Mouse (Mus musculus) stomach, embryonic 14.5 days (tissue): ENCODE data around the gene Ogfod1. TPM values are rescaled to one million over a fixed set of nuclear protein-coding genes. Genes with fewer than 3 reads are reported as not detected.
"Not testable (repeated sequence)": the region's sequence is repeated elsewhere in the genome, so short reads cannot be mapped to it uniquely, and the experiment has no call there.

Source experiments
- ATAC-seq: fragments of 200-750 bp; cut with Nextera tagmentation; 2 replicates; pipeline ENCODE4 v1.8.0; 2017; ENCODE audit warnings: low read depth, moderate TSS enrichment; ENCODE audit not compliant: insufficient number of reproducible peaks, insufficient read depth, low FRiP score
- H3K27ac ChIP-seq: fragments of 300-500 bp; sonication (generic); 2 replicates; pipeline ENCODE4 v1.5.1; 2014; ENCODE audit warnings: mild to moderate bottlenecking, low read length, moderate library complexity, mixed read lengths
- H3K27me3 ChIP-seq: fragments of 300-500 bp; sonication (generic); 2 replicates; pipeline ENCODE4 v1.6.1; 2014; ENCODE audit warnings: low read length, control low read depth, mixed read lengths; ENCODE audit not compliant: control insufficient read depth, insufficient read depth
- H3K36me3 ChIP-seq: fragments of 300-500 bp; sonication (generic); 2 replicates; pipeline ENCODE4 v1.6.1; 2014; ENCODE audit warnings: mild to moderate bottlenecking, control low read depth, low read length, moderate library complexity, mixed read lengths; ENCODE audit not compliant: control insufficient read depth, insufficient read depth
- H3K4me1 ChIP-seq: fragments of 300-500 bp; sonication (generic); 2 replicates; pipeline ENCODE4 v1.6.1; 2014; ENCODE audit warnings: low read length, control low read depth, mixed read lengths; ENCODE audit not compliant: control insufficient read depth, insufficient read depth
- H3K4me2 ChIP-seq: fragments of 300-500 bp; sonication (generic); replicated peaks from 2 replicates; pipeline ENCODE4 v1.6.1; 2014; ENCODE audit warnings: low read depth, low read length, control low read depth
- H3K4me3 ChIP-seq: fragments of 300-500 bp; sonication (generic); 2 replicates; pipeline ENCODE4 v1.5.1; 2014; ENCODE audit warnings: low read depth, low read length, control low read depth
- H3K9ac ChIP-seq: fragments of 300-500 bp; sonication (generic); replicated peaks from 2 replicates; pipeline ENCODE4 v1.6.1; 2014; ENCODE audit warnings: low read depth, mild to moderate bottlenecking, control low read depth, low read length, moderate library complexity, mixed read lengths
- H3K9me3 ChIP-seq: fragments of 300-500 bp; sonication (generic); 2 replicates; pipeline ENCODE4 v1.6.1; 2016; ENCODE audit warnings: low read depth, low read length, control low read depth; ENCODE audit not compliant: control insufficient read depth
- WGBS: fragments of 180-500 bp; shearing (Covaris S2); extraction: QIAGEN DNeasy Blood & Tissue Kit; methylation state at CpG from one replicate; pipeline ENCODE4 v1.1.7; 2014; 5-methylcytosine and 5-hydroxymethylcytosine counted together
- polyA plus RNA-seq: library from polyadenylated mRNA; unstranded; fragments of >200 nt; fragmentation: Nextera tagmentation; extraction: Ambion mirVana; gene quantifications from 2 replicates; pipeline ENCODE4 v1.2.1, GENCODE M21; 2014

The Ogfod1 gene
- polyA plus RNA-seq, 1 experiment from 2014 or later = 13.4 TPM

DNA sequence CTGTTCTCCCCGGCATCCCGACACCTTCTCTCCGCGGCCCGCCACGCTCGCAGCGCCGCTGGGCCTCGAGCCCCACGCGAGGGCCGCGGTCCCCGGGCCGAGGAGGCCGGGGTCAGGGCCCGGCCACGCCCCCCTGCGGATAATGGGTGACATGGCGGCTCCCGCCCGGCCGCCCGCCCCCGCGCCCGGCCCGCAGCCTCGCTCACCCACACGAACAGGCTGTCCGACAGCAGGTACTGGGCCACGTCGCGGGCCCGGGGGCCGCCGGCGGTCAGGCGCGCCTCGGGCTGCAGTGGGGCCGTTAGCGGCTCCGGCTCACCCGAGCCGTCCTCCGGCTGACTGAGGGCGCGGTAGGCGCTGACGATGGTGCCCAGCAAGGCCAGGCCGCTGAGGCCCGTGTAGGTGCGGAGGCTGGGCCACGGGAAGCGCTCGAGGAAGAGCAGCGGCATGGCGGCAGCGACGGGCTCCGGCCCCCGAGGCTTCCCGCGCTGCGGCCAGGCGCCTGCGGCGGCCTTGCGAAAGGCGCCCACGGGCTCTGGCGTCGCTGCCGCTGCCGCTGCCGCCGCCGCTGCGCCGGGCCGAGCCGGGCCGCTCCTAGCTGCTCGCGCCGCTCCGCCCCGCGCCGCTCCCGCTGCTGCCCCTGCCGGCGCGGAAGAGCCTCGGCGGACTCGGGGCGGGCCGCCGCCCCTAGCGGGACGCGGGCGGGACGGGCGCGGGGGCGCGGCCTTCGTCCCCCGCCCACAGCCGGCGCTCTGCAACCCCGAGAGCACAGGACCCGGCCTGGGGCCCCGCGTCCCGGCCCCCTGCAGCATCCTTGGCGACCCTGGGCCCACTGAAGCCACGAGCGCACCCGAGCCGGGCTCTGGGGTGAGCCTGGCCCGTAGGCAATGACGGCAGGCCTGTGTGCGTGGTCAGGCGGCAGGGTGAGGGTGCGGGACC is 24.7 kb upstream of the Ogfod1 start, which contains the start of gene Amfr:
TSS of gene Amfr (minus strand) at position 830 of the 939 bp plus-strand sequence.
- peak within 1 kb of the TSS; percentile 96 for H3K9ac ChIP-seq
- H3K36me3 ChIP-seq = no peaks in the 10 kb centered on the region
- H3K27ac ChIP-seq = peak within 1 kb of the TSS; percentile 93
- no peaks in the 10 kb centered on the region for H3K9me3 ChIP-seq
- H3K4me3 ChIP-seq = peak within 1 kb of the TSS; percentile 94
- H3K4me2 ChIP-seq = peak within 1 kb of the TSS; percentile 87
- ATAC-seq = peak; percentile 91
- H3K4me1 ChIP-seq = peaks cover 20% of the 10 kb centered on the region
- under 1% methylated on average over 108 of the region's 130 CpGs for WGBS
- H3K27me3 ChIP-seq = no peaks in the 10 kb centered on the region

DNA sequence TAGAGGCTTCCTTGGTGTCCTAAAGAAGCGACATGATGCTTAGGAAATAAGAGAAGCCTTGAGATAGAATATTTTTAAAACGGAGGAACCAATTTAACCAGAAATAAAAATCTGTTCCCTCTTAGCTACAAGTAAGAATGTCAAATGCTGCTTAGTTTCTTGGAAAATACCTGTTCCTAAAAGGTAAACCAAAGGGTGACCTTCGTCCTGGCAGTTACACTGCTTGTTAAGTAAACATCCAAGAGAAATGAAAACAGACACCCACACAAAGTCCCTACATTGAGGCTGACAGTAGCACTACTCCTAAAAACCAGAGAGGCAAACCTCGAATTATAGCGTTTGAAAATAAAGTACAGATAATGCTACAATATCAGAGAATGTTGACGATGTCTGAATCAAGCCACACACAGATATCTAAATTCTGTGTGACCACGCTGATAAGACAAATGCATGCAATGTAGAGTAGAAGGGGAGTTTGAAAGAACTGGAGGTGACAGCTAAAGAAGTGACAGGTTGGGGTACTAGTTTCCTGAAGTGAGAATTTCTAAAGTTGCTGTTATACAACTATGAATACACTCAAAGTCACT is 23.9 kb upstream of the Ogfod1 start:
- no peak for ATAC-seq
- peak overlapping the region; percentile 87 for H3K4me2 ChIP-seq
- H3K27ac ChIP-seq = peak overlapping the region; percentile 93
- peaks cover 20% of the 10 kb centered on the region for H3K4me1 ChIP-seq
- peak overlapping the region; percentile 94 for H3K4me3 ChIP-seq
- WGBS = 27% methylated on average over 7 of the region's 7 CpGs
- H3K9me3 ChIP-seq = no peaks in the 10 kb centered on the region
- no peaks in the 10 kb centered on the region for H3K36me3 ChIP-seq
- peak overlapping the region; percentile 96 for H3K9ac ChIP-seq
- H3K27me3 ChIP-seq = no peaks in the 10 kb centered on the region

DNA sequence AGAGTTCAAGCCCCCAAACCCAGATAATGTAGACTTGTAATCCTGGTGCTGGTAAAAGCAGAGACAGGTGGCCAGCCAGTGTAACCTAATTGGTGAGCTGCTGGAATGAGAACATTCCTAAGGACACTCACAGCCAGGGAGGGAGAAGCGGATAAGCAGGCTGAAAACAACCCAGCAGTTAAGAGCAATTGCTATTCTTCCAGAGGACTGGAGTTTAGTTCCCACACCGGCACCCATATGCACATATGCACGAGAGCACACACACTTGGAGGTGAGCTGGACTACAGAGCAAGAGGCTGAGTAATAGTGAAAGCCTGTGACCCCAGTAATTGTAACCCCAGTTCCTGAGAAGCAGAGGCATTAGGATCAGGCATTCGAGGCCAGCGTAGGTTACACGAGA is 13.1 kb upstream of the Ogfod1 start:
- Histone ChIP-seq H3K4me3 (no peak overlapping the region), H3K36me3 (peaks cover 67% of the 10 kb centered on the region), H3K9me3 (no peaks in the 10 kb centered on the region), H3K27me3 (no peaks in the 10 kb centered on the region), H3K4me1 (no peaks in the 10 kb centered on the region), H3K4me2 (no peak overlapping the region), H3K27ac (no peak overlapping the region), H3K9ac (no peak overlapping the region)
- WGBS = 91% methylated on average over 6 of the region's 6 CpGs
- no peak for ATAC-seq

DNA sequence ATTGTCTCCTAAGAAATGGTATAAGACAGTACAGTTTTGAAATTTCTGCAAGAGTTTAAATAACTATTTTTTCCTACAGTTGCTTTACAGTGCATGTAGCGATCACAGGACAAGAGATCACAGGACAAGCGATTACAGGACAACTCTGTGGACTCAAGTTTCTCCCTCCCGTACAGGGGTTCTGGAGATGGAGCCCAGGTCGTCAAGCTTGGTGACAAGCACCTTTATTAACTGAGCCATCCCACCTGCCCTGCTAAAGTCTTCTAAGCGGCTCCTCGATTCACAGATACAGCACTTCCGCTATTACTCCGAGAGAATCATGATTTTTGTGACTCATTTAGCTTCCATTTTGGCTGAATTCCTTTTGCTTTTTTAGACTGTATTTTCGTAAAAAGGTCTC is 7.3 kb upstream of the Ogfod1 start:
- H3K36me3 ChIP-seq = peaks cover 54% of the 10 kb centered on the region
- 93% methylated on average over 9 of the region's 9 CpGs for WGBS
- no peak for ATAC-seq
- H3K4me3 ChIP-seq = no peak overlapping the region
- no peak overlapping the region for H3K4me2 ChIP-seq
- H3K4me1 ChIP-seq = no peaks in the 10 kb centered on the region
- no peak overlapping the region for H3K27ac ChIP-seq
- H3K9ac ChIP-seq = no peak overlapping the region
- no peaks in the 10 kb centered on the region for H3K27me3 ChIP-seq
- H3K9me3 ChIP-seq = no peaks in the 10 kb centered on the region

DNA sequence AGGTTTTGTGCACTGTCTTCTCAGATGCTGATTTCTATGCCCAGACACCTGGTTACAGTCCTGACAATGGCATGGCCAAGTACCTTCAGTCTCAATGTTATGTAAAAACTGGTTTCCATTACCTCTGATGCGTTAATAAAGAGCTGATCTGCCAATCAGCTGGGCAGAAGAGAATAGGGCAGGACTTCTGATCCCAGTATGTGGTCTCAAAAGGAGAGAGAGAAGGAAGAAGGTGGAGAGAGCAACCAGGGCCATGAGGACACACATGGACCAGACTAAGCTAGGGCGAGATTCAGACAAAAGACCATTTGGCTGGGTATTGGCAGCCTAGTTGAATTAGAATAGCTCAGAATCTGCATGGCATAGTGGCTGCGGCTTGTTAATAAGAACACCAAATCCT is 3.4 kb upstream of the Ogfod1 start:
- Histone ChIP-seq H3K4me2 (no peak overlapping the region), H3K27ac (no peak overlapping the region), H3K4me3 (no peak overlapping the region), H3K36me3 (peaks cover 19% of the 10 kb centered on the region), H3K4me1 (peaks cover 13% of the 10 kb centered on the region; the same call in 1 of the 2 replicates), H3K27me3 (no peaks in the 10 kb centered on the region), H3K9me3 (no peaks in the 10 kb centered on the region), H3K9ac (no peak overlapping the region)
- ATAC-seq = no peak
- WGBS = 81% methylated on average over 3 of the region's 3 CpGs

DNA sequence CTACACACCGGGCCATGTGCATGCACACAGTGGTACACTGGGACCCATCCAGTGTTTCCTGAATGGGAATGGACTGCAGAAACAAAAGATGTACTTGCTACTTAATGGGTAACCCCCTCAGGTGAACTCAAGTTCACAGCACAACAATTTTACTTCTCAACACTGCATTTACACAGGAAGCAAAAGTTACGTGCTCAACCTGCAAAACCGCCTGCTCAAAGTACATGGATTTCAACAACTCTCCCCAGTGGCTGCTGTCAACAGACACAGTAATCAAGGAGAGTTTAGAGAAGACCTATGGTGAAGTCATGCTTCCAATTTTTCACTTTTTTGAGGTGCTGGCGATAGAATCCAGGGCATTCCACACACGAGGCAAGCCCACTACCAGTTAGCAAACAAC is 1.8 kb upstream of the Ogfod1 start:
- H3K27ac ChIP-seq = no peak overlapping the region
- peaks cover 3% of the 10 kb centered on the region for H3K36me3 ChIP-seq
- 58% methylated on average over 5 of the region's 5 CpGs for WGBS
- no peaks in the 10 kb centered on the region for H3K9me3 ChIP-seq
- ATAC-seq = no peak
- H3K4me2 ChIP-seq = peak overlapping the region; percentile 61
- no peaks in the 10 kb centered on the region for H3K27me3 ChIP-seq
- H3K4me1 ChIP-seq = peaks cover 13% of the 10 kb centered on the region; the same call in 1 of the 2 replicates
- peak overlapping the region; percentile 3; the same call in 1 of the 2 replicates for H3K4me3 ChIP-seq
- H3K9ac ChIP-seq = no peak overlapping the region

DNA sequence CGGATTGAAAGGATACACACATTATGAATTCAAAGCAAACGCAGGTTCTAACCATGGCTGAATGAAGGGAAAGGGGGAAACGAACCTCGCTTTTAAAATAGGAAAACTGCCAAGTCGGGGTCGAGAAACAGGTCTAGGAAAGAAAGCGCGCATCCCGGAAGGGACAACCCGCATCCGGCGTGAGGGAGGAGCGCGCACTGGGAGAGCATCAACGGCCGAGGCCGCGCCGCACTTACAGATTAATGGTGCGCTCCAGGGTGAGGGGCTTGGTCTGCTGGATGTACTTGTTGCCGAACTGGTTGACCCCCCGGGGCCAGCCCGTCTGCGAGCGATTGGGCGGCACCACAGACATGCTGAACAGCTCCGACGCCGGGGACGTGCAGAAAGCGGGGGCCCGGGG is 457 bp upstream of the Ogfod1 start:
- peak overlapping the region; percentile 61 for H3K4me2 ChIP-seq
- H3K36me3 ChIP-seq, H3K9me3 ChIP-seq, H3K27me3 ChIP-seq: not testable (repeated sequence)
- peaks cover 13% of the 10 kb centered on the region; the same call in 1 of the 2 replicates for H3K4me1 ChIP-seq
- H3K27ac ChIP-seq = peak overlapping the region; percentile 63; the same call in 1 of the 2 replicates
- peak; percentile 87 for ATAC-seq
- H3K4me3 ChIP-seq = peak overlapping the region; percentile 76
- peak overlapping the region; percentile 60 for H3K9ac ChIP-seq
- under 1% methylated on average over 21 of the region's 32 CpGs for WGBS

DNA sequence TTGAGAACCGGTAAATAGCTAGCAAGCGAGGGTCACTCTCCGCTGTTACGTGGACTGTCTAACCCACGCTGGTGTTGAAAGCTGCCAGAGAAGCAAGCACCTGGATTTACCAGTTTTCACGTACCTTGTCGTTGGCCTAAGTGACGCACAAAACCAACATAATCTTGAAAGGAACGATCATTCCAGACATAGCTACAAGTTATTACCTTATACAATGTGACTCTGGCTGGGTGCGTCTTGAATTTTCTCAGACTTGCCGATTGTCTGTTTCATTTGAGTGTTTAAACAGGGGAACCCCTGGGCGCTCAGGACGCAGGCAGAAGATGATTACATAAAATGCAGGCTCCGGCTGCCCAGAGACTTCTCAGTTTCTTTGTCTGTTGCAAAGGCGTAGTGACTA is 808 bp downstream of the Ogfod1 start:
- H3K27ac ChIP-seq = no peak overlapping the region
- WGBS = 6% methylated on average over 15 of the region's 15 CpGs
- no peaks in the 10 kb centered on the region for H3K9me3 ChIP-seq

More for the DNA sequence above, 808 bp downstream of the Ogfod1 start:
- peak overlapping the region; percentile 76 for H3K4me3 ChIP-seq
- H3K9ac ChIP-seq = peak overlapping the region; percentile 46
- H3K4me1 ChIP-seq = peaks cover 13% of the 10 kb centered on the region; the same call in 1 of the 2 replicates
- ATAC-seq = no peak
- peak overlapping the region; percentile 88 for H3K4me2 ChIP-seq
- H3K36me3 ChIP-seq = no peaks in the 10 kb centered on the region
- no peaks in the 10 kb centered on the region for H3K27me3 ChIP-seq
